Mouse (Mus musculus) forebrain, embryonic 14.5 days (tissue): ENCODE results near the gene Rgs17. TPM values are rescaled to one million over a fixed set of nuclear protein-coding genes. Genes with fewer than 3 reads are reported as not detected.

ENCODE experiments used
- ATAC-seq: fragments of 200-750 bp; cut with Nextera tagmentation; 2 replicates; pipeline ENCODE4 v1.8.0; 2017; ENCODE audit warnings: mild to moderate bottlenecking, moderate library complexity
- DNase-seq: peaks from one replicate; pipeline ENCODE4 v3.0.0-alpha.2; 2015; ENCODE audit warnings: low spot score
- H3K27ac ChIP-seq: fragments of 300-500 bp; sonication (generic); 2 replicates; pipeline ENCODE4 v1.5.1; 2014; ENCODE audit warnings: low read depth, mild to moderate bottlenecking, control low read depth, low read length, moderate library complexity
- H3K27me3 ChIP-seq: fragments of 300-500 bp; sonication (generic); replicated peaks from 2 replicates; pipeline ENCODE4 v1.6.1; 2014; ENCODE audit warnings: low read length, control low read depth, mixed read lengths; ENCODE audit not compliant: control insufficient read depth, insufficient read depth
- H3K36me3 ChIP-seq: fragments of 300-500 bp; sonication (generic); 2 replicates; pipeline ENCODE4 v1.6.1; 2014; ENCODE audit warnings: low read length, control low read depth; ENCODE audit not compliant: control insufficient read depth, insufficient read depth
- H3K4me1 ChIP-seq: fragments of 300-500 bp; sonication (generic); 2 replicates; pipeline ENCODE4 v1.6.1; 2014; ENCODE audit warnings: antibody characterized with exemption, low read length, control low read depth; ENCODE audit not compliant: control insufficient read depth, insufficient read depth
- H3K4me2 ChIP-seq: fragments of 300-500 bp; sonication (generic); 2 replicates; pipeline ENCODE4 v1.6.1; 2014; ENCODE audit warnings: mild to moderate bottlenecking, control low read depth, low read length
- H3K4me3 ChIP-seq: fragments of 300-500 bp; sonication (generic); 2 replicates; pipeline ENCODE4 v1.5.1; 2014; ENCODE audit warnings: low read depth, low read length, control low read depth
- H3K9ac ChIP-seq: fragments of 300-500 bp; sonication (generic); 2 replicates; pipeline ENCODE4 v1.6.1; 2014; ENCODE audit warnings: mild to moderate bottlenecking, low read length, control low read depth, moderate library complexity
- H3K9me3 ChIP-seq: fragments of 300-500 bp; sonication (generic); replicated peaks from 2 replicates; pipeline ENCODE4 v1.6.1; 2016; ENCODE audit warnings: low read length, control low read depth, mixed read lengths; ENCODE audit not compliant: control insufficient read depth
- WGBS: fragments of 180-500 bp; shearing (Covaris S2); extraction: QIAGEN DNeasy Blood & Tissue Kit; methylation state at CpG from one replicate; pipeline ENCODE4 v1.1.7; 2014; 5-methylcytosine and 5-hydroxymethylcytosine counted together
- polyA plus RNA-seq: library from polyadenylated mRNA; unstranded; fragments of >200 nt; fragmentation: Nextera tagmentation; extraction: Ambion mirVana; gene quantifications from 2 replicates; pipeline ENCODE4 v1.2.1, GENCODE M21; 2014

Gene Rgs17
- polyA plus RNA-seq, 1 experiment from 2014 or later, result 7.6 TPM

- Histone ChIP-seq H3K4me1 (no peaks in the 10 kb centered on the region), H3K27me3 (no peaks in the 10 kb centered on the region), H3K9ac (no peak overlapping the region), H3K4me3 (no peak overlapping the region), H3K4me2 (no peak overlapping the region), H3K36me3 (peaks cover 77% of the 10 kb centered on the region), H3K27ac (no peak overlapping the region), H3K9me3 (no peaks in the 10 kb centered on the region)
- DNase-seq (no peak), ATAC-seq (no peak)
- WGBS, result 96% methylated on average over 2 of the region's 2 CpGs
Measured at GRCm38 (mm10) chr10:5815968-5816367, 106.2 kb downstream of the Rgs17 start.

GRCm38 (mm10) chr10:5813724-5814123, 108.5 kb downstream of the Rgs17 start:
- H3K27ac ChIP-seq, result no peak overlapping the region
- no peaks in the 10 kb centered on the region for H3K27me3 ChIP-seq
- DNase-seq, result no peak
- H3K36me3 ChIP-seq, result peaks cover 61% of the 10 kb centered on the region
- H3K4me1 ChIP-seq, result no peaks in the 10 kb centered on the region
- no peaks in the 10 kb centered on the region for H3K9me3 ChIP-seq
- H3K4me3 ChIP-seq, result no peak overlapping the region
- no peak overlapping the region for H3K4me2 ChIP-seq
- no peak overlapping the region for H3K9ac ChIP-seq
- ATAC-seq, result no peak
- WGBS, result 92% methylated on average over 11 of the region's 11 CpGs

- Histone ChIP-seq H3K9me3 (no peaks in the 10 kb centered on the region), H3K36me3 (peaks cover 13% of the 10 kb centered on the region), H3K4me1 (peaks cover 11% of the 10 kb centered on the region; the same call in 1 of the 2 replicates), H3K9ac (no peak overlapping the region), H3K27me3 (no peaks in the 10 kb centered on the region), H3K4me3 (no peak overlapping the region), H3K27ac (no peak overlapping the region), H3K4me2 (no peak overlapping the region)
- DNase-seq, result no peak
- WGBS, result 85% methylated on average over 2 of the region's 2 CpGs
- ATAC-seq, result no peak
Measured at GRCm38 (mm10) chr10:5807683-5808082, 114.5 kb downstream of the Rgs17 start.

GRCm38 (mm10) chr10:5806996-5807395, 115.2 kb downstream of the Rgs17 start:
- peaks cover 10% of the 10 kb centered on the region for H3K36me3 ChIP-seq
- no peak overlapping the region for H3K9ac ChIP-seq
- ATAC-seq (no peak), DNase-seq (no peak)
- WGBS, result 76% methylated on average over 4 of the region's 4 CpGs
- H3K27me3 ChIP-seq, result no peaks in the 10 kb centered on the region
- H3K4me3 ChIP-seq, result no peak overlapping the region
- H3K27ac ChIP-seq, result no peak overlapping the region
- no peak overlapping the region for H3K4me2 ChIP-seq
- H3K4me1 ChIP-seq, result peaks cover 11% of the 10 kb centered on the region; the same call in 1 of the 2 replicates
- no peaks in the 10 kb centered on the region for H3K9me3 ChIP-seq

GRCm38 (mm10) chr10:5806416-5806815, 115.8 kb downstream of the Rgs17 start:
- H3K4me1 ChIP-seq, result peaks cover 11% of the 10 kb centered on the region; the same call in 1 of the 2 replicates
- H3K27ac ChIP-seq, result 0 out of 2 replicates have a peak overlapping the region, but pooled peaks have one; percentile 88
- WGBS, result 18% methylated on average over 8 of the region's 8 CpGs
- DNase-seq, result peak; percentile 18
- no peak for ATAC-seq
- peak overlapping the region; percentile 64 for H3K9ac ChIP-seq
- peaks cover 10% of the 10 kb centered on the region for H3K36me3 ChIP-seq
- H3K4me2 ChIP-seq, result peak overlapping the region; percentile 61
- H3K9me3 ChIP-seq, result no peaks in the 10 kb centered on the region
- H3K27me3 ChIP-seq, result no peaks in the 10 kb centered on the region
- H3K4me3 ChIP-seq, result peak overlapping the region; percentile 67

GRCm38 (mm10) chr10:5805731-5806307, 116.4 kb downstream of the Rgs17 start:
- Histone ChIP-seq H3K27ac (peak overlapping the region; percentile 88), H3K9ac (peak overlapping the region; percentile 64), H3K36me3 (peaks cover 15% of the 10 kb centered on the region), H3K4me2 (peak overlapping the region; percentile 61), H3K4me3 (peak overlapping the region; percentile 67), H3K27me3 (no peaks in the 10 kb centered on the region), H3K4me1 (peaks cover 11% of the 10 kb centered on the region; the same call in 1 of the 2 replicates), H3K9me3 (no peaks in the 10 kb centered on the region)
- ATAC-seq, result peak; percentile 94
- under 1% methylated on average over 43 of the region's 43 CpGs for WGBS
- peak; percentile 98 for DNase-seq

- WGBS, result under 1% methylated on average over 42 of the region's 42 CpGs
- H3K4me2 ChIP-seq, result peak within 1 kb of the TSS; percentile 93
- H3K4me3 ChIP-seq, result peak within 1 kb of the TSS; percentile 67
- H3K27ac ChIP-seq, result peak within 1 kb of the TSS; percentile 88
- no peaks in the 10 kb centered on the region for H3K9me3 ChIP-seq
- peak within 1 kb of the TSS; percentile 72 for H3K9ac ChIP-seq
- peaks cover 20% of the 10 kb centered on the region for H3K36me3 ChIP-seq
- DNase-seq (peak; percentile 99), ATAC-seq (peak; percentile 96)
- peaks cover 11% of the 10 kb centered on the region; the same call in 1 of the 2 replicates for H3K4me1 ChIP-seq
- H3K27me3 ChIP-seq, result no peaks in the 10 kb centered on the region
Measured at GRCm38 (mm10) chr10:5805243-5805730, 116.9 kb downstream of the Rgs17 start, which contains the start of gene Fbxo5. Gene Fbxo5 (minus strand): TSS chr10:5805600.

- peak overlapping the region; percentile 65; the same call in 1 of the 2 replicates for H3K27ac ChIP-seq
- DNase-seq, result peak; percentile 24
- peak; percentile 21 for ATAC-seq
Measured at GRCm38 (mm10) chr10:5804691-5805156, 117.5 kb downstream of the Rgs17 start.

GRCm38 (mm10) chr10:5803739-5804138, 118.5 kb downstream of the Rgs17 start:
- H3K27ac ChIP-seq, result no peak overlapping the region
- H3K4me1 ChIP-seq, result peaks cover 11% of the 10 kb centered on the region; the same call in 1 of the 2 replicates
- DNase-seq (no peak), ATAC-seq (no peak)
- WGBS, result 6% methylated on average over 1 of the region's 1 CpGs
- peak overlapping the region; percentile 93 for H3K4me2 ChIP-seq
- H3K36me3 ChIP-seq, result peaks cover 30% of the 10 kb centered on the region
- H3K9me3 ChIP-seq, result no peaks in the 10 kb centered on the region
- peak overlapping the region; percentile 46 for H3K9ac ChIP-seq
- H3K27me3 ChIP-seq, result no peaks in the 10 kb centered on the region
- H3K4me3 ChIP-seq, result peak overlapping the region; percentile 67

More at GRCm38 (mm10) chr10:5804691-5805156, 117.5 kb downstream of the Rgs17 start:
- WGBS, result under 1% methylated on average over 24 of the region's 24 CpGs
- no peaks in the 10 kb centered on the region for H3K9me3 ChIP-seq
- H3K4me1 ChIP-seq, result peaks cover 11% of the 10 kb centered on the region; the same call in 1 of the 2 replicates
- peak overlapping the region; percentile 67 for H3K4me3 ChIP-seq
- no peaks in the 10 kb centered on the region for H3K27me3 ChIP-seq
- H3K4me2 ChIP-seq, result peak overlapping the region; percentile 93
- H3K36me3 ChIP-seq, result peaks cover 26% of the 10 kb centered on the region
- H3K9ac ChIP-seq, result peak overlapping the region; percentile 72
